Mouse (Mus musculus) embryonic facial prominence, embryonic 14.5 days (tissue): ENCODE measurements around the gene Vmn1r198. TPM values are rescaled to one million over a fixed set of nuclear protein-coding genes. Genes with fewer than 3 reads are reported as not detected.
"Not testable (repeated sequence)": the region's sequence is repeated elsewhere in the genome, so short reads cannot be mapped to it uniquely, and the experiment has no call there.

Source experiments
- ATAC-seq: fragments of 200-750 bp; cut with Nextera tagmentation; 2 replicates; pipeline ENCODE4 v1.8.0; 2017; ENCODE audit warnings: low read depth, moderate number of reproducible peaks, moderate TSS enrichment
- DNase-seq: peaks from one replicate; pipeline ENCODE4 v3.0.0-alpha.2; 2015; ENCODE audit warnings: low spot score
- H3K27ac ChIP-seq: fragments of 300-500 bp; sonication (generic); replicated peaks from 2 replicates; pipeline ENCODE4 v1.5.1; 2014; ENCODE audit warnings: low read depth, mild to moderate bottlenecking, low read length, moderate library complexity
- H3K27me3 ChIP-seq: fragments of 300-500 bp; sonication (generic); replicated peaks from 2 replicates; pipeline ENCODE4 v1.6.1; 2014; ENCODE audit warnings: low read length; ENCODE audit not compliant: control insufficient read depth, insufficient read depth
- H3K36me3 ChIP-seq: fragments of 300-500 bp; sonication (generic); 2 replicates; pipeline ENCODE4 v1.6.1; 2014; ENCODE audit warnings: low read length, mixed read lengths; ENCODE audit not compliant: control insufficient read depth, insufficient read depth
- H3K4me1 ChIP-seq: fragments of 300-500 bp; sonication (generic); 2 replicates; pipeline ENCODE4 v1.6.1; 2014; ENCODE audit warnings: antibody characterized with exemption, low read length; ENCODE audit not compliant: control insufficient read depth, insufficient read depth
- H3K4me2 ChIP-seq: fragments of 300-500 bp; sonication (generic); 2 replicates; pipeline ENCODE4 v1.6.1; 2014; ENCODE audit warnings: low read depth, mild to moderate bottlenecking, low read length, moderate library complexity, mixed read lengths
- H3K4me3 ChIP-seq: fragments of 300-500 bp; sonication (generic); 2 replicates; pipeline ENCODE4 v1.5.1; 2014; ENCODE audit warnings: low read depth, mild to moderate bottlenecking, low read length
- H3K9ac ChIP-seq: fragments of 300-500 bp; sonication (generic); 2 replicates; pipeline ENCODE4 v1.6.1; 2014; ENCODE audit warnings: low read depth, mild to moderate bottlenecking, low read length, moderate library complexity, mixed read lengths
- H3K9me3 ChIP-seq: fragments of 300-500 bp; sonication (generic); 2 replicates; pipeline ENCODE4 v1.6.1; 2016; ENCODE audit warnings: low read length; ENCODE audit not compliant: control insufficient read depth
- WGBS: fragments of 180-500 bp; shearing (Covaris S2); extraction: QIAGEN DNeasy Blood & Tissue Kit; methylation state at CpG from one replicate; pipeline ENCODE4 v1.1.7; 2014; 5-methylcytosine and 5-hydroxymethylcytosine counted together
- polyA plus RNA-seq: library from polyadenylated mRNA; unstranded; fragments of >200 nt; fragmentation: Nextera tagmentation; extraction: Ambion mirVana; gene quantifications from 2 replicates; pipeline ENCODE4 v1.2.1, GENCODE M21; 2014

Gene Vmn1r198
- polyA plus RNA-seq, 1 experiment from 2014 or later, result not detected

- Histone ChIP-seq H3K4me3 (no peak within 1 kb of the TSS), H3K27ac (no peak within 1 kb of the TSS), H3K4me1 (no peaks in the 10 kb centered on the region), H3K4me2 (no peak within 1 kb of the TSS), H3K36me3 (no peaks in the 10 kb centered on the region), H3K9ac (no peak within 1 kb of the TSS), H3K9me3 (no peaks in the 10 kb centered on the region), H3K27me3 (no peaks in the 10 kb centered on the region)
- WGBS, result 81% methylated on average over 2 of the region's 2 CpGs
- DNase-seq (no peak), ATAC-seq (no peak)
Measured at GRCm38 (mm10) chr13:22379518-22379917, 29.4 kb downstream of the Vmn1r198 start, which contains the start of gene Vmn1r199. TSS of gene Vmn1r199 (plus strand) at chr13:22379818.

- ATAC-seq, H3K4me1 ChIP-seq, H3K36me3 ChIP-seq, H3K9me3 ChIP-seq, H3K27me3 ChIP-seq, H3K9ac ChIP-seq, H3K4me2 ChIP-seq, H3K4me3 ChIP-seq: not testable (repeated sequence)
- 39% methylated on average over 3 of the region's 3 CpGs for WGBS
- peak; percentile 69 for DNase-seq
- peak overlapping the region; percentile 55 for H3K27ac ChIP-seq
Measured at GRCm38 (mm10) chr13:22381128-22381527, 31.0 kb downstream of the Vmn1r198 start.

DNA sequence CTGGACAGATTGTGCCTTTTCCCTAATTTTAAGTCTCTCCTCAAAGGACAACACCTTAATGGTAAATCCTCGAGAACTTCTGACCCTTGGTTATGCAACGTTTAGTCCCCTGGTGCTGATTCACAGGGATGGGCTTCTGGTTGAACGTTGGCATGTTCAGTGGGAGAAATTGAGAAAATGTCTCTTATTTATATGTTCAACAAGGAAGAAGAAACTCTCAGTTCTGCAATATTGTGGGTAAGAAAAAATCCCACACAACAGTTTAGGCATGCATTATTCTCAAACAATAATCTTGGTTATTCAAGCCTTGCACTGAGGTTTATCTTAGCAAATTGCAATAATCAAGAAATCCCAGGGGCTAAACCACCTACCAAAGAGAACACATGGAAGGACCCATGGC, 33.2 kb downstream of the Vmn1r198 start:
- ATAC-seq (no peak), DNase-seq (no peak)
- Histone ChIP-seq H3K4me2 (no peak overlapping the region), H3K9ac (no peak overlapping the region), H3K27ac (no peak overlapping the region), H3K36me3 (no peaks in the 10 kb centered on the region), H3K27me3 (no peaks in the 10 kb centered on the region), H3K4me3 (no peak overlapping the region), H3K9me3 (no peaks in the 10 kb centered on the region), H3K4me1 (no peaks in the 10 kb centered on the region)
- 79% methylated on average over 3 of the region's 3 CpGs for WGBS

GRCm38 (mm10) chr13:22387050-22387449, 36.9 kb downstream of the Vmn1r198 start:
- Histone ChIP-seq H3K4me3 (no peak overlapping the region), H3K9ac (no peak overlapping the region), H3K27ac (no peak overlapping the region), H3K9me3 (no peaks in the 10 kb centered on the region), H3K27me3 (no peaks in the 10 kb centered on the region), H3K4me2 (no peak overlapping the region), H3K4me1 (no peaks in the 10 kb centered on the region), H3K36me3 (no peaks in the 10 kb centered on the region)
- ATAC-seq (no peak), DNase-seq (no peak)
- WGBS, result 88% methylated on average over 1 of the region's 1 CpGs

DNA sequence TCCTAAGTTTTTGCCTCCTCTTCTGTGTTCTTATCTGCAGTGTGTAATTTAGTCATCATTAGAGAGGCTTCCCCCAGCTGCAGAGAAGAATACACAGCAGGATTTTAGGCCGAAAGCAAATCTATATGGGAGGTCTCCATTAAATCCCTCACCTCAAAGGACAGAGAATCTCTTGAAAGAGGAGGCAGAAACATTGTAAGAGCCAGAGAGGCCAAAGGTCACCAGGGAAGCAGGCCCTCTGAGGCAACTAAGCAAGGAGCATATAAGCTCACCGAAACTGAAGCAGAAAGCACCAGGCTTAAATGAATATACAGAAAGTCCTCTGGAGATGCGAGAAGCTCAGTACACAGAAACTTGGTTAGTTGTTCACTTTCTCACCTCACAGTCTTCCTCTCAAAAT, 39.9 kb downstream of the Vmn1r198 start, which contains the start of gene Vmn1r200:
Vmn1r200 (plus strand) TSS at position 301 of the 400 bp plus-strand sequence.
- no peak within 1 kb of the TSS for H3K9ac ChIP-seq
- H3K27me3 ChIP-seq, result no peaks in the 10 kb centered on the region
- ATAC-seq, result no peak
- DNase-seq, result peak; percentile 4
- H3K36me3 ChIP-seq, result no peaks in the 10 kb centered on the region
- H3K4me2 ChIP-seq, result no peak within 1 kb of the TSS
- H3K9me3 ChIP-seq, result no peaks in the 10 kb centered on the region
- no peak within 1 kb of the TSS for H3K27ac ChIP-seq
- no peak within 1 kb of the TSS for H3K4me3 ChIP-seq
- no peaks in the 10 kb centered on the region for H3K4me1 ChIP-seq
- 36% methylated on average over 3 of the region's 3 CpGs for WGBS

- no peaks in the 10 kb centered on the region for H3K4me1 ChIP-seq
- no peak for DNase-seq
- 56% methylated on average over 1 of the region's 1 CpGs for WGBS
- no peak overlapping the region for H3K4me3 ChIP-seq
- no peaks in the 10 kb centered on the region for H3K27me3 ChIP-seq
- H3K36me3 ChIP-seq, result no peaks in the 10 kb centered on the region
- H3K9ac ChIP-seq, result no peak overlapping the region
- no peak overlapping the region for H3K4me2 ChIP-seq
- no peak overlapping the region for H3K27ac ChIP-seq
- no peak for ATAC-seq
- H3K9me3 ChIP-seq, result 0 out of 2 replicates have a peak, but pooled peaks cover 11% of the 10 kb centered on the region
Measured at GRCm38 (mm10) chr13:22402978-22403377, 52.8 kb downstream of the Vmn1r198 start.

Other genes with a start within 250 kb of the Vmn1r198 start
- 0.10 TPM in 1 of 2 replicates, not detected in the other for gene Vmn1r189, start 244.5 kb upstream of the Vmn1r198 start, polyA plus RNA-seq
- not detected in 2 replicates for gene Vmn1r191, start 166.4 kb upstream of the Vmn1r198 start, polyA plus RNA-seq
- gene Vmn1r192, start 159.2 kb upstream of the Vmn1r198 start, polyA plus RNA-seq, result not detected in 2 replicates
- not detected in 2 replicates for gene Vmn1r193, start 127.2 kb upstream of the Vmn1r198 start, polyA plus RNA-seq
- not detected in 2 replicates for gene Vmn1r194, start 106.1 kb upstream of the Vmn1r198 start, polyA plus RNA-seq
- not detected in 2 replicates for gene Vmn1r195, start 79.8 kb upstream of the Vmn1r198 start, polyA plus RNA-seq
- gene Vmn1r196, start 60.4 kb upstream of the Vmn1r198 start, polyA plus RNA-seq, result not detected in 2 replicates
- gene Vmn1r197, start 25.8 kb upstream of the Vmn1r198 start, polyA plus RNA-seq, result 0.26 TPM in 1 of 2 replicates, not detected in the other
- not detected in 2 replicates for gene Vmn1r199, start 29.5 kb downstream of the Vmn1r198 start, polyA plus RNA-seq
- 0.04 TPM in 1 of 2 replicates, not detected in the other for gene Vmn1r200, start 40.0 kb downstream of the Vmn1r198 start, polyA plus RNA-seq
- not detected in 2 replicates for gene Vmn1r201, start 121.6 kb downstream of the Vmn1r198 start, polyA plus RNA-seq
- not detected in 2 replicates for gene Vmn1r202, start 155.0 kb downstream of the Vmn1r198 start, polyA plus RNA-seq
- gene Vmn1r203, start 167.8 kb downstream of the Vmn1r198 start, polyA plus RNA-seq, result not detected in 2 replicates
- not detected in 2 replicates for gene Vmn1r204, start 202.8 kb downstream of the Vmn1r198 start, polyA plus RNA-seq
- gene Vmn1r205, start 242.6 kb downstream of the Vmn1r198 start, polyA plus RNA-seq, result not detected in 2 replicates